Mouse (Mus musculus) MEL (cell line): ENCODE measurements around the gene Apobec2. TPM values are rescaled to one million over a fixed set of nuclear protein-coding genes. Genes with fewer than 3 reads are reported as not detected.

Source experiments
- DNase-seq: peaks from one replicate; pipeline ENCODE4 v3.0.0; 2011; ENCODE audit warnings: low read depth, low spot score
- H3K27ac ChIP-seq: 2 replicates; pipeline ENCODE4 v1.5.1; 2012; ENCODE audit warnings: low read depth, mild to moderate bottlenecking, control low read depth, low read length, moderate library complexity; ENCODE audit not compliant: control insufficient read depth
- H3K27me3 ChIP-seq, 2 experiments: fragments of 150-350 bp in 1 of 2; sonication (generic) in 1 of 2; 2 replicates each; pipeline ENCODE4 v1.6.1; 2012; ENCODE audit warnings: low read length in 2 of 2, mild to moderate bottlenecking in 2 of 2, improper control_type of control experiment in 1 of 2, moderate library complexity in 1 of 2; ENCODE audit not compliant: insufficient read depth in 2 of 2, control insufficient read depth in 1 of 2
- H3K36me3 ChIP-seq, 2 experiments: 2 replicates each; pipeline ENCODE4 v1.6.1; 2012 to 2014; ENCODE audit warnings: low read length in 2 of 2, improper control_type of control experiment in 1 of 2, inconsistent platforms in 1 of 2, mild to moderate bottlenecking in 1 of 2; ENCODE audit not compliant: insufficient read depth in 2 of 2, control insufficient read depth in 1 of 2
- H3K4me1 ChIP-seq, 2 experiments: fragments of 150-350 bp in 1 of 2; sonication (generic) in 1 of 2; 2 replicates each; pipeline ENCODE4 v1.6.1; 2012; ENCODE audit warnings: low read length in 2 of 2, improper control_type of control experiment in 1 of 2, mild to moderate bottlenecking in 1 of 2; ENCODE audit not compliant: insufficient read depth in 2 of 2, control insufficient read depth in 1 of 2
- H3K4me3 ChIP-seq, 2 experiments: fragments of 150-350 bp in 1 of 2; sonication (generic) in 1 of 2; 2 replicates each; pipeline ENCODE4 v1.5.1; 2012; ENCODE audit warnings: low read depth in 2 of 2, low read length in 2 of 2, mild to moderate bottlenecking in 2 of 2, moderate library complexity in 2 of 2, control low read depth in 1 of 2, improper control_type of control experiment in 1 of 2; ENCODE audit not compliant: control insufficient read depth in 1 of 2, insufficient read depth in 1 of 2
- H3K79me2 ChIP-seq: 2 replicates; pipeline ENCODE4 v1.6.1; 2012; ENCODE audit warnings: mild to moderate bottlenecking, low read length, moderate library complexity; ENCODE audit not compliant: control insufficient read depth, poor library complexity, insufficient read depth
- H3K9ac ChIP-seq: 2 replicates; pipeline ENCODE4 v1.6.1; 2012; ENCODE audit warnings: low read depth, mild to moderate bottlenecking, control low read depth, low read length, moderate library complexity; ENCODE audit not compliant: control insufficient read depth, poor library complexity, severe bottlenecking
- H3K9me3 ChIP-seq: fragments of 150-350 bp; sonication (generic); replicated peaks from 2 replicates; pipeline ENCODE4 v1.6.1; 2012; ENCODE audit warnings: mild to moderate bottlenecking, low read length, improper control_type of control experiment, moderate library complexity; ENCODE audit not compliant: insufficient read depth
- CHD2 ChIP-seq: IDR thresholded peaks from 2 replicates; pipeline ENCODE4 v1.6.1; 2011; ENCODE audit warnings: low read length, improper control_type of control experiment
- CTCF ChIP-seq, 3 experiments: IDR thresholded peaks in 2 of 3; conservative IDR thresholded peaks in 1 of 3; 2 replicates each; pipeline ENCODE4 v1.5.1; 2011 to 2012; ENCODE audit warnings: low read length in 3 of 3, low read depth in 2 of 3, mild to moderate bottlenecking in 2 of 3, improper control_type of control experiment in 1 of 3, inconsistent platforms in 1 of 3, mixed read lengths in 1 of 3, moderate library complexity in 1 of 3; ENCODE audit not compliant: control insufficient read depth in 1 of 3, insufficient read depth in 1 of 3, poor library complexity in 1 of 3, severe bottlenecking in 1 of 3
- E2F4 ChIP-seq: IDR thresholded peaks from 2 replicates; pipeline ENCODE4 v1.6.1; 2011; ENCODE audit warnings: low read depth, low read length, improper control_type of control experiment, borderline replicate concordance
- ELF1 ChIP-seq: IDR thresholded peaks from 2 replicates; pipeline ENCODE4 v1.6.1; 2014; ENCODE audit warnings: low read depth, mild to moderate bottlenecking, inconsistent platforms, low read length, improper control_type of control experiment, moderate library complexity
- MXI1 ChIP-seq: IDR thresholded peaks from 2 replicates; pipeline ENCODE4 v1.6.1; 2011; ENCODE audit warnings: mild to moderate bottlenecking, low read depth, low read length, improper control_type of control experiment
- NELFE ChIP-seq: IDR thresholded peaks from 2 replicates; pipeline ENCODE4 v1.6.1; 2011; ENCODE audit warnings: low read depth, low read length, improper control_type of control experiment
- NRF1 ChIP-seq: IDR thresholded peaks from 2 replicates; pipeline ENCODE4 v1.6.1; 2014; ENCODE audit warnings: low read depth, mild to moderate bottlenecking, inconsistent platforms, low read length, improper control_type of control experiment, moderate library complexity; ENCODE audit not compliant: poor library complexity, insufficient read depth, severe bottlenecking
- POLR2AphosphoS2 ChIP-seq: IDR thresholded peaks from 2 replicates; pipeline ENCODE4 v1.6.1; 2011; ENCODE audit warnings: low read length, improper control_type of control experiment
- RCOR1 ChIP-seq: IDR thresholded peaks from 2 replicates; pipeline ENCODE4 v1.6.1; 2012; ENCODE audit warnings: low read depth, mild to moderate bottlenecking, inconsistent platforms, low read length, improper control_type of control experiment
- SIN3A ChIP-seq: IDR thresholded peaks from 2 replicates; pipeline ENCODE4 v1.6.1; 2012; ENCODE audit warnings: low read length, improper control_type of control experiment, inconsistent platforms
- SMC3 ChIP-seq: IDR thresholded peaks from 2 replicates; pipeline ENCODE4 v1.6.1; 2011; ENCODE audit warnings: low read depth, low read length, improper control_type of control experiment
- TCF12 ChIP-seq: IDR thresholded peaks from 2 replicates; pipeline ENCODE4 v1.6.1; 2014; ENCODE audit warnings: low read depth, mild to moderate bottlenecking, inconsistent platforms, low read length, improper control_type of control experiment, moderate library complexity
- USF1 ChIP-seq: IDR thresholded peaks from 2 replicates; pipeline ENCODE4 v1.6.1; 2014; ENCODE audit warnings: low read depth, mild to moderate bottlenecking, inconsistent platforms, low read length, improper control_type of control experiment, moderate library complexity
- polyA plus RNA-seq, 2 experiments: library from polyadenylated mRNA; stranded (reverse) in 1 of 2; unstranded in 1 of 2; fragments of >175 nt in 1 of 2; fragments of >200 nt in 1 of 2; gene quantifications; 2 replicates each; pipeline versions ENCODE4 v1.2.1 to v1.2.4; 2012; ENCODE audit warnings: low replicate concordance in 2 of 2, low read depth in 1 of 2; ENCODE audit not compliant: insufficient read length in 2 of 2, insufficient read depth in 1 of 2, missing spikeins in 1 of 2
- total RNA-seq: library from RNA; depleted of rRNA; stranded (reverse); fragments of 300-350 nt; gene quantifications from 2 replicates; pipeline ENCODE4 v1.2.3, GENCODE M21; 2012

The Apobec2 gene
- total and polyA plus RNA-seq, 3 experiments: 0.19 to 0.42 TPM; not detected in 1

- Histone ChIP-seq H3K9ac (no peak overlapping the region), H3K36me3 (no peaks in the 10 kb centered on the region), H3K79me2 (no peaks in the 10 kb centered on the region), H3K27me3 (no peaks in the 10 kb centered on the region), H3K9me3 (no peaks in the 10 kb centered on the region), H3K27ac (no peak overlapping the region), H3K4me1 (no peaks in the 10 kb centered on the region), H3K4me3 (no peak overlapping the region)
- no peak for DNase-seq
- TF ChIP-seq SMC3 (no peak), NELFE (no peak), USF1 (no peak), E2F4 (no peak)
Measured at GRCm38 (mm10) chr17:48443542-48444145, 10.9 kb upstream of the Apobec2 start.

- Histone ChIP-seq H3K36me3 (no peaks in the 10 kb centered on the region), H3K79me2 (no peaks in the 10 kb centered on the region), H3K4me3 (no peak overlapping the region)
- no peak for DNase-seq
- TF ChIP-seq MXI1 (no peak), CHD2 (no peak), NRF1 (no peak), ELF1 (no peak), RCOR1 (no peak)
- TF ChIP-seq, all 39 proteins: peak for 0
- Histone ChIP-seq H3K4me1 (no peaks in the 10 kb centered on the region), H3K27ac (no peak overlapping the region), H3K9me3 (no peaks in the 10 kb centered on the region), H3K27me3 (no peaks in the 10 kb centered on the region), H3K9ac (no peak overlapping the region)
Measured at GRCm38 (mm10) chr17:48442745-48443457, 10.2 kb upstream of the Apobec2 start.

- Histone ChIP-seq H3K27me3 (no peaks in the 10 kb centered on the region), H3K79me2 (no peaks in the 10 kb centered on the region), H3K9ac (no peak overlapping the region), H3K4me1 (peaks cover under 1 to 5% of the 10 kb centered on the region in 2 experiments; a peak in 2 of 4 replicates), H3K9me3 (no peaks in the 10 kb centered on the region), H3K27ac (no peak overlapping the region), H3K4me3 (no peak overlapping the region), H3K36me3 (peaks cover 0 to 4% of the 10 kb centered on the region in 2 experiments; a peak in 1 of 4 replicates)
- no peak for DNase-seq
- no peak for TF ChIP-seq CTCF (IDR thresholded peaks at IDR 0.05 in 2 of 3, conservative IDR thresholded peaks at IDR 0.05 in 1 of 3; ENCODE audit: control insufficient read depth in 1 of 3, insufficient read depth in 1 of 3, low read depth in 2 of 3, low read length in 3 of 3, poor library complexity in 1 of 3, severe bottlenecking in 1 of 3)
- no peak for TF ChIP-seq TCF12
- no peak for TF ChIP-seq POLR2AphosphoS2
- no peak for TF ChIP-seq SIN3A
Measured at GRCm38 (mm10) chr17:48437421-48437911, 4.7 kb upstream of the Apobec2 start.
